Mouse (Mus musculus) forebrain, embryonic 16.5 days (tissue): ENCODE measurements around the gene Gm44502. TPM values are rescaled to one million over a fixed set of nuclear protein-coding genes. Genes with fewer than 3 reads are reported as not detected.

Experiments used
- ATAC-seq: fragments of 200-750 bp; cut with Nextera tagmentation; 2 replicates; pipeline ENCODE4 v1.8.0; 2017; ENCODE audit warnings: mild to moderate bottlenecking, moderate library complexity
- H3K27ac ChIP-seq: fragments of 300-500 bp; sonication (generic); 2 replicates; pipeline ENCODE4 v1.5.1; 2014; ENCODE audit warnings: low read length, control low read depth
- H3K27me3 ChIP-seq: fragments of 300-500 bp; sonication (generic); replicated peaks from 2 replicates; pipeline ENCODE4 v1.6.1; 2014; ENCODE audit warnings: low read length; ENCODE audit not compliant: control insufficient read depth, insufficient read depth
- H3K36me3 ChIP-seq: fragments of 300-500 bp; sonication (generic); 2 replicates; pipeline ENCODE4 v1.6.1; 2014; ENCODE audit not compliant: control insufficient read depth, insufficient read depth
- H3K4me1 ChIP-seq: fragments of 300-500 bp; sonication (generic); replicated peaks from 2 replicates; pipeline ENCODE4 v1.6.1; 2014; ENCODE audit warnings: low read length; ENCODE audit not compliant: control insufficient read depth, insufficient read depth
- H3K4me2 ChIP-seq: fragments of 300-500 bp; sonication (generic); 2 replicates; pipeline ENCODE4 v1.6.1; 2014; ENCODE audit warnings: mild to moderate bottlenecking, low read length, control low read depth
- H3K4me3 ChIP-seq: fragments of 300-500 bp; sonication (generic); replicated peaks from 2 replicates; pipeline ENCODE4 v1.5.1; 2014; ENCODE audit warnings: mild to moderate bottlenecking, low read length, control low read depth
- H3K9ac ChIP-seq: fragments of 300-500 bp; sonication (generic); replicated peaks from 2 replicates; pipeline ENCODE4 v1.6.1; 2014; ENCODE audit warnings: low read depth, low read length, control low read depth
- H3K9me3 ChIP-seq: fragments of 300-500 bp; sonication (generic); 2 replicates; pipeline ENCODE4 v1.6.1; 2016; ENCODE audit warnings: low read length; ENCODE audit not compliant: control insufficient read depth
- WGBS: fragments of 180-500 bp; shearing (Covaris S2); extraction: QIAGEN DNeasy Blood & Tissue Kit; methylation state at CpG from one replicate; pipeline ENCODE4 v1.1.7; 2014; 5-methylcytosine and 5-hydroxymethylcytosine counted together
- polyA plus RNA-seq: library from polyadenylated mRNA; unstranded; fragments of >200 nt; fragmentation: Nextera tagmentation; extraction: Ambion mirVana; gene quantifications from 2 replicates; pipeline ENCODE4 v1.2.1, GENCODE M21; 2015

Gm44502 gene
- polyA plus RNA-seq, 1 experiment from 2014 or later, result not detected

DNA sequence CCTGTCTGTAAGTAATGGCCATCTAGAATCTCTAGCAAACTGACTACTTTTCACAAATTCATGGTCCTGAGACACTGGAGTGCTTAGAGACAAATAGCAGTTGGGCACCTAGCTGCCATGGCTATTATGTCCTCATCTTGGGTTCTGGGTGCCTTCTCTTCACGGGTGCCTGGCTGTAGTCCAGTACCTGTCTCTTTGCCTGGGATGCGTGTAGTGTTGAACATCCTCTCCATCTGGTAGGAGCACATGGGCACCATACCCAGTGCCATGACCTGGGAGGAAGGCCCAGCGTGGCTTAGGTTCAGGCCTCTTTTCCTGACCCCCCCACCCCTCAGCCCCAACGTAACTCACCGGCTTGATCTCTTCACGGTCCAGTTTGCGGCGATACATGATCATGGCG, 7.6 kb downstream of the Gm44502 start:
- Histone ChIP-seq H3K27me3 (no peaks in the 10 kb centered on the region), H3K36me3 (peaks cover 11% of the 10 kb centered on the region), H3K9me3 (no peaks in the 10 kb centered on the region), H3K27ac (no peak overlapping the region), H3K4me3 (no peak overlapping the region), H3K9ac (no peak overlapping the region), H3K4me1 (no peaks in the 10 kb centered on the region), H3K4me2 (no peak overlapping the region)
- no peak for ATAC-seq
- 94% methylated on average over 9 of the region's 9 CpGs for WGBS

DNA sequence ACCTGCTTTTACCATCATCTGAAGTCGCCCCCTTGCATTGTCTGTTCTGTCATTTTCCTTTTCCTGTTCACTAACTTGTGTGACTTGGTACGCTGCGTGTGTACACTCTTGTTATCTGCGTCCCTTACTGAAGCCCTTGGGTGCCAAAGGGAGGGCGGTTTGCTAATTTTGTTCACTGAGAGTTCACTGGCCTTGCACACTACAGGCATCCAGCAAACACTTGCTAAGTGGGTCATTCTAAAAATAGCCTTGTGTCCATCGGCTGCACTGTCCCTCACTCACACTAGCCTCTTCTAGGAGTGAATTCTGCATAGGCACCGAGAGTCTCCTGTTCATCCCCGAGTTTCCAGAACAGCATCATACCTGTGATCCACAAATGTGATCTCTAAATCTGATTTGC, 14.2 kb downstream of the Gm44502 start:
- H3K27me3 ChIP-seq, result no peaks in the 10 kb centered on the region
- ATAC-seq, result no peak
- 90% methylated on average over 8 of the region's 8 CpGs for WGBS
- H3K4me2 ChIP-seq, result no peak overlapping the region
- no peak overlapping the region for H3K9ac ChIP-seq
- no peaks in the 10 kb centered on the region for H3K4me1 ChIP-seq
- H3K27ac ChIP-seq, result no peak overlapping the region
- H3K36me3 ChIP-seq, result peaks cover 4% of the 10 kb centered on the region
- no peak overlapping the region for H3K4me3 ChIP-seq
- H3K9me3 ChIP-seq, result no peaks in the 10 kb centered on the region

DNA sequence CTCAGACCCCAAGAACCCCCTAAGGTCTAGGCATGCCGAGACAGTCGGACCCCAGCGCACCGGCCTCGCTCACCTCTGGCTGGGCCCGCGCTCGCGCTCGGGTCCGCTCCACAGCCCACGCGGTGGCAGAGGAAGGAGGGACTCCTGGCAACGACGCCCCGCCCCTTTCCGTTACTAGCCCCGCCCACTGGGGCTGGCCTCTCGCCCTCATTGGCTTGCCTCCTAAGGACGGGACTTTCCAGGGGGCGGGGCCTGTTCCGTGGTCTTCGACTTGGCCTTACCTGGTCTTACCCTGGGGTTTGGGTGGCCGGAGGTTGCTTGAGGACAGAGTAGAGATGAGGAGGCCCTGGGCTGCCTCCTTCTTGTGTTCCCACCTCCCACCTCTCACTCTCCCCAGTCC, 19.4 kb downstream of the Gm44502 start, which contains the start of gene Syce3:
TSS of gene Syce3 (minus strand) at position 386 of the 400 bp plus-strand sequence.
- Histone ChIP-seq H3K4me3 (no peak within 1 kb of the TSS), H3K4me2 (no peak within 1 kb of the TSS), H3K4me1 (no peaks in the 10 kb centered on the region), H3K27ac (no peak within 1 kb of the TSS), H3K27me3 (no peaks in the 10 kb centered on the region), H3K36me3 (no peaks in the 10 kb centered on the region), H3K9me3 (0 out of 2 replicates have a peak, but pooled peaks cover 4% of the 10 kb centered on the region), H3K9ac (no peak within 1 kb of the TSS)
- 88% methylated on average over 15 of the region's 24 CpGs for WGBS
- no peak for ATAC-seq

DNA sequence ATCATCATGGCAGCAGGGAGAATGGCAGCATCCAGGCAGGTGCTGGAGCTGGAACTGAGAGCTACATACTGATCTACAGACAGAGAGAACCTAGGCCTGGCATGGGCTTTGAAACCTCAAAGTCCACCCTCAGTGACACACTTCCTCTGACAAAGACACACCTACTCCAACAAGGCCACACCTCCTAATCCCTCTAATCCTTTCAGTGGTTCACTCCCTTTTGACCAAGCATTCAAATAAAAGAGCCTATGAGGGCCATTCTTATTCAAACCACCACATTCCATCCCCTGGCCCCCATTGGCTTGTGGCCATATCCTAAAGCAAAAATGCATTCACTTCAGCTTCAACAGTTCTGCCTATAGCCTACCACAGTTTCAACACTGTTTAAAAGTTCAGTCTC, 22.8 kb downstream of the Gm44502 start:
- Histone ChIP-seq H3K9ac (no peak overlapping the region), H3K4me1 (no peaks in the 10 kb centered on the region)
- no peak for ATAC-seq

DNA sequence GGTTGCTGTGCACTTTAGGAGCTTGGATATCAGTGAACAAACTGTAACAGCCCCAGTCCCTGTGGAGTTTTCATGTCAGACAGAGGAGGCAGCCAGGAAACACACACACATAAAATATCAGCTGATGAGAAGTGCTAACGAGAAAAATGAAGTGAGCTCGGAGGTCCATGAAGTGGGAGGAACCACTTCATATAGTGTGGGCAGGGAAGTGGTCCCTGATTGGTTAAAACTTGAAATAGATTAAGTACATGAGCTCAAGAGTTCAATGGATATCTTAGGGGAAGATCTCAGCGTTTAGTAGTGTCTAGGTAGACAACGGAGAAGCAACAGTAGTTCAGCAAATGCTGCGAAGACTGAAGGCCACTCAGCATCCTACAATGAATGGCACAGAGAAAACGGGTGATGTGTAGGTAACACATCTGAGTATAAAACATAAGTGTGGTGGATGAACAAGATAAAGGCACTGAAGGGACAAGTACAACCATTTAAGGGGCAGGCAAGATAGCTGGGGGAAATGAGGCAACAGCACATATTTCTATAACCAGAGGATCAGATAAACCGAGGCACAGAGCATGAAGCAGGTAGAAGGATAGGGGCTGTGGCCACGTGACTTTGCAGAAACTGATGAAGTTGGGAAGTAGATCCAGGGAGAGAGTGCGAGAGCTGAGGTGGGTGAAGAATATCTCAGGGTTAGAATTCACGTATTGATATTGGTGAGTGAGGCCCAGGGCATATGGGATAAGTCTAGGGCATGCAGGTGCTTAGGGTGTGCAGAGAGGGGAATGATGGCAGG, 24.5 kb downstream of the Gm44502 start:
- Histone ChIP-seq H3K9me3 (0 out of 2 replicates have a peak, but pooled peaks cover 4% of the 10 kb centered on the region), H3K4me1 (no peaks in the 10 kb centered on the region), H3K36me3 (no peaks in the 10 kb centered on the region), H3K27ac (no peak overlapping the region), H3K27me3 (no peaks in the 10 kb centered on the region), H3K4me2 (no peak overlapping the region), H3K4me3 (no peak overlapping the region), H3K9ac (no peak overlapping the region)
- WGBS, result 81% methylated on average over 10 of the region's 10 CpGs
- no peak for ATAC-seq

More for the DNA sequence above, 22.8 kb downstream of the Gm44502 start:
- Histone ChIP-seq H3K9me3 (0 out of 2 replicates have a peak, but pooled peaks cover 4% of the 10 kb centered on the region), H3K36me3 (no peaks in the 10 kb centered on the region), H3K27ac (no peak overlapping the region), H3K27me3 (no peaks in the 10 kb centered on the region), H3K4me3 (no peak overlapping the region), H3K4me2 (no peak overlapping the region)

DNA sequence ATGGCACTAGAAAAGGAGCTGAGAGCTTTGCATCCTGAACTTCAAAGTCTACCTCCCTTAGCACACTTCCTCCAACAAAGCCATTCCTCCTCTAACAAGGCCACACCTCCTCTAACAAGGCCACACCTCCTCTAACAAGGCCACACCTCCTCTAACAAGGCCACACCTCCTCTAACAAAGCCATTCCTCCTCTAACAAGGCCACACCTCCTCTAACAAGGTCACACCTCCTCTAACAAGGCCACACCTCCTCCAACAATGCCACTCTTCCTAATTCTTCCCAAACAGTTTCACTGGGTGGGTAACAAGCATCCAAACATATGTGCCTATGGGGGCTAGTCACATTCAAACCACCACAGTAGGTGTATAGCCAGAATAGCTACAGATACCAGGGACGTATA, 27.0 kb downstream of the Gm44502 start:
- no peak overlapping the region for H3K9ac ChIP-seq
- ATAC-seq, result no peak
- H3K9me3 ChIP-seq, result no peaks in the 10 kb centered on the region
- no peaks in the 10 kb centered on the region for H3K27me3 ChIP-seq
- H3K4me2 ChIP-seq, result no peak overlapping the region
- H3K4me1 ChIP-seq, result no peaks in the 10 kb centered on the region
- WGBS, result 93% methylated on average over 1 of the region's 1 CpGs
- no peaks in the 10 kb centered on the region for H3K36me3 ChIP-seq
- no peak overlapping the region for H3K27ac ChIP-seq
- no peak overlapping the region for H3K4me3 ChIP-seq

DNA sequence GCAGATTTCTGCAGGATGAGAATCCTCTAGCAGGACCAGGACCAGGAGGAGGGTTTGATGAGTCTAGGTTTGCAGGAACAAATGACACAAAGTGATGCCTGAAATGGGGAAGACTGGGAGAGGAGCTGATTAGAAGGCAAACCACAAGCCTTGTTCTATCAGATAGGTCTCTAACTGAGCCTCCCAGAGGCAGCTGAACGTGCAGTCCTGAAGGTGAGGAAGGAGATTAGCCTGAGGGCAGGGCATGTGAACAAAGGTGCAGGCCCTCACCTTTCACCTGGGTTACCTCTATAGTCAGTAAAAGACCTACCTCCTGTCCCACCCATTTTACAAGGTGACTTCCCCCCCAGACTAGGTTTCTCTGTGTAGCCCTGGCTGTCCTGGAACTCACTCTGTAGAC, 29.8 kb downstream of the Gm44502 start:
- no peak overlapping the region for H3K4me2 ChIP-seq
- no peaks in the 10 kb centered on the region for H3K27me3 ChIP-seq
- no peak overlapping the region for H3K4me3 ChIP-seq
- H3K9me3 ChIP-seq, result no peaks in the 10 kb centered on the region
- no peaks in the 10 kb centered on the region for H3K4me1 ChIP-seq
- no peak overlapping the region for H3K9ac ChIP-seq
- no peak overlapping the region for H3K27ac ChIP-seq
- no peak for ATAC-seq
- no peaks in the 10 kb centered on the region for H3K36me3 ChIP-seq
- WGBS, result 53% methylated on average over 1 of the region's 1 CpGs

DNA sequence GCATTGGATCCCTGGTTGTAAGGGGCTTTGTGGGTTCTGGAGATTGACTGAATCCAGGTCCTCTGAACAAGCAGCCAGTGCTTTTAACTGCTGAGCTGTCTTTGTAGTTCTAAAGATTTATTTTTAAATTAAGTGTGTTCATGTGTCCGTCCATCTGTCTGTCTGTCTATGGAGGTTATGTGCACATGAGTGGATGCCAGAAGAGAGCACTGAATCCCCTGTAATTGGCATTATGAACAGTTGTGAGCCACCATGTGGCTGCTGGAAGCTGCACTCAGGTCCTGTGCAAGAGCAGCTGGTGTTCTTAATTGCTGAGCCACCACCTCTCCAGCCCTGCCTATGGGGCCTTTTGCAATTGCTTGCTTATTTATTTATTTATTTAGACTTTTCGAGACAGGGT, 31.4 kb downstream of the Gm44502 start:
- no peak overlapping the region for H3K4me3 ChIP-seq
- H3K27me3 ChIP-seq, result no peaks in the 10 kb centered on the region
- no peaks in the 10 kb centered on the region for H3K4me1 ChIP-seq
- no peak overlapping the region for H3K4me2 ChIP-seq
- no peak for ATAC-seq
- H3K36me3 ChIP-seq, result no peaks in the 10 kb centered on the region
- H3K9ac ChIP-seq, result no peak overlapping the region
- WGBS, result 54% methylated on average over 2 of the region's 2 CpGs
- H3K9me3 ChIP-seq, result no peaks in the 10 kb centered on the region
- H3K27ac ChIP-seq, result no peak overlapping the region

DNA sequence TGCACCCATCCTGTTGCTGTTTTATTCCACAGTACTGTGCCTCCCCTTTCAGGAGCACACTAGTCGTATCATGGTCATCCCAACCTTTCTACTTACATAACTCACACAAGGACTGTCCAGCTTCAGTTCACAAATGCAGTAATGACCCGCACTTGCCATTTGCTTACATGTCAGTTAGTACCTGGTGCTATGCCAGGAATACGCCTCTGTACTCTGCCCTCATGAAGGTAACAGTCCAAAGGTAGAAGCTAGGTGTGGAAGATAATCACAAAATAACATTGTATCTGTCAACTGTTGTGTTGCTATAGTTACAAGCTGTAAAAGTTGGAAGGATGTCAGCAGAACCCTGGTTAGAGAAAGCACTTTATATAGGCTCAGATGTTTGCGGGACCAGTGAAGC, 32.6 kb downstream of the Gm44502 start:
- Histone ChIP-seq H3K9ac (no peak overlapping the region), H3K4me1 (no peaks in the 10 kb centered on the region), H3K27me3 (no peaks in the 10 kb centered on the region), H3K36me3 (no peaks in the 10 kb centered on the region), H3K4me2 (no peak overlapping the region), H3K9me3 (no peaks in the 10 kb centered on the region), H3K27ac (no peak overlapping the region), H3K4me3 (no peak overlapping the region)
- no peak for ATAC-seq
- WGBS, result 91% methylated on average over 4 of the region's 4 CpGs
